Mouse (Mus musculus) limb, embryonic 13.5 days (tissue): ENCODE results near the gene Dock10. TPM values are rescaled to one million over a fixed set of nuclear protein-coding genes. Genes with fewer than 3 reads are reported as not detected.

Experiments
- ATAC-seq: fragments of 200-750 bp; cut with Nextera tagmentation; 2 replicates; pipeline ENCODE4 v1.8.0; 2017; ENCODE audit warnings: low read depth, moderate number of reproducible peaks, moderate TSS enrichment; ENCODE audit not compliant: low FRiP score
- H3K27ac ChIP-seq: fragments of 300-500 bp; sonication (generic); 2 replicates; pipeline ENCODE4 v1.5.1; 2015; ENCODE audit warnings: inconsistent platforms, mild to moderate bottlenecking, moderate library complexity
- H3K27me3 ChIP-seq: fragments of 300-500 bp; sonication (generic); 2 replicates; pipeline ENCODE4 v1.6.1; 2015; ENCODE audit warnings: mild to moderate bottlenecking, inconsistent platforms
- H3K36me3 ChIP-seq: fragments of 300-500 bp; sonication (generic); 2 replicates; pipeline ENCODE4 v1.6.1; 2015; ENCODE audit warnings: inconsistent platforms, mild to moderate bottlenecking, moderate library complexity
- H3K4me1 ChIP-seq: fragments of 300-500 bp; sonication (generic); 2 replicates; pipeline ENCODE4 v1.6.1; 2015; ENCODE audit warnings: inconsistent platforms
- H3K4me2 ChIP-seq: fragments of 300-500 bp; sonication (generic); replicated peaks from 2 replicates; pipeline ENCODE4 v1.6.1; 2015; ENCODE audit warnings: inconsistent platforms, mild to moderate bottlenecking, moderate library complexity
- H3K4me3 ChIP-seq: fragments of 300-500 bp; sonication (generic); 2 replicates; pipeline ENCODE4 v1.5.1; 2015; ENCODE audit warnings: moderate library complexity, mild to moderate bottlenecking, inconsistent platforms
- H3K9ac ChIP-seq: fragments of 300-500 bp; sonication (generic); 2 replicates; pipeline ENCODE4 v1.6.1; 2015; ENCODE audit warnings: mild to moderate bottlenecking, inconsistent platforms
- H3K9me3 ChIP-seq: fragments of 300-500 bp; sonication (generic); 2 replicates; pipeline ENCODE4 v1.6.1; 2016; ENCODE audit warnings: inconsistent platforms
- WGBS: fragments of 180-500 bp; shearing (Covaris S2); methylation state at CpG from one replicate; pipeline ENCODE4 v1.1.7; 2015; 5-methylcytosine and 5-hydroxymethylcytosine counted together
- polyA plus RNA-seq: library from polyadenylated mRNA; unstranded; fragments of >200 nt; fragmentation: Nextera tagmentation; extraction: Ambion mirVana; gene quantifications from 2 replicates; pipeline ENCODE4 v1.2.1, GENCODE M21; 2015

Dock10 gene
- polyA plus RNA-seq, 1 experiment from 2014 or later: 4.4 TPM

DNA sequence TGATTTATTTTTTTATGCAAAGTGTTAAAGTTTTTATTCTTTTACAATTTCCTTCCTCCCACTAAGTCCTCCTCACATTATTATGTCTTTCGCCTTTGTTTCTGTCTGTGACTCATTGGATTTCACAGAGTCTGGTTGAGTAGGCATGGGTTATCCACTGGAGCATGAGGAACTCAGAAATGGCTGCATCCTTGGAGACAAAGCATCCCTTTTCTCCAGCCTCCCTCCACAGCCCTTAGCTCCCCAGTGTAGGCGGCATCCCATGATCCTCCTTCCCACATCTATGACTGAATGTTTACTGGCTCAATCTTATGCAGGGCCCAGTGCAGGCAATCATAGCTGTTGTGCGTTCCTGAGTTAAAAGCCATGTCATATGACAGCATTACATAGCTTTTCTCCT is 216.8 kb downstream of the Dock10 start:
- H3K9me3 ChIP-seq: no peaks in the 10 kb centered on the region
- H3K27ac ChIP-seq: no peak overlapping the region
- H3K36me3 ChIP-seq: no peaks in the 10 kb centered on the region; the same call in 1 of the 2 replicates
- no peak overlapping the region for H3K4me3 ChIP-seq
- H3K9ac ChIP-seq: no peak overlapping the region
- no peak overlapping the region for H3K4me2 ChIP-seq
- H3K27me3 ChIP-seq: no peaks in the 10 kb centered on the region
- H3K4me1 ChIP-seq: no peaks in the 10 kb centered on the region
- no peak for ATAC-seq
- WGBS: 87% methylated on average over 3 of the region's 3 CpGs

DNA sequence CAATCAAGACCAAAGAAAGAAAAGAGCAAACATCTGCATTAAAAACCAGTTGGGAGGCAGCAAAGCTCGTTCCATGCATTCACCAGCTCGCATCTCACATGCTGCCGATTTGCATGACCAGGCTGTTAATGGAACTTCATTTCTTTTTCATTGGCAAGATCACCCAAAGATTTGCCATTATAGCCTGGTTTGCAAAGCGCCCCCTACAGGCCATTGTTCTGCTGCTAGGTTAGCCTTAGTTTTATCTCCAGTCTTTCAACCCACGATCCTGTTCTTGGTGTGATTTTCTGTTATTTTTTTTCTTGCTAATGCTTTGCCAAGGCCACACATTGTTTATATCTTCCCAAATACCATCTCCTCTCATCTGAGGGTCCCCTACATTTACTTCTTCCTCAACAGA is 236.1 kb downstream of the Dock10 start:
- H3K36me3 ChIP-seq: no peaks in the 10 kb centered on the region
- ATAC-seq: no peak
- whole genome bisulfite sequencing: 75% methylated on average over 5 of the region's 5 CpGs

DNA sequence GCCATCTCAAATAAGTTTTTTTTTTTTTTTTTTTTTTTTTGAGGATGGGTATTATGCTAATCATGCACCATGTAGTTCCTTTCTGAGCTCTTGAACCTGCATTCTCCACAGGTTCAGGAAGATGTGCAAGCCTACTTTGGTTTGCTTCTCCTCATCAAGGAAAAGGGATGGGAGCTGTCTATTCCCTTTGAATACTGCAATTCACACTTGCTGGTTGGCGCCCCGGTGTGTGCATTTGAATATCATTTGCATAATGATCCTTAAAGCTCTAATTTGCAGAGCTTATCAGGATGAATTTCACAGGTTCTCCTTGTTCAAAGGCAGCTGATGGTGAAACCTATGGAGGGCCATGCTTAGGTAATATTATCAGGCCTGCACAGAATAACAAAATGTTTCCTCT is 237.9 kb downstream of the Dock10 start:
- no peak overlapping the region for H3K27ac ChIP-seq
- no peaks in the 10 kb centered on the region for H3K27me3 ChIP-seq
- ATAC-seq: no peak
- H3K4me1 ChIP-seq: no peaks in the 10 kb centered on the region
- H3K4me3 ChIP-seq: no peak overlapping the region
- WGBS: 29% methylated on average over 2 of the region's 2 CpGs
- no peaks in the 10 kb centered on the region for H3K9me3 ChIP-seq
- H3K36me3 ChIP-seq: no peaks in the 10 kb centered on the region
- no peak overlapping the region for H3K4me2 ChIP-seq
- H3K9ac ChIP-seq: no peak overlapping the region

More for the DNA sequence above, 236.1 kb downstream of the Dock10 start:
- Histone ChIP-seq H3K27ac (no peak overlapping the region), H3K4me2 (no peak overlapping the region), H3K27me3 (no peaks in the 10 kb centered on the region), H3K4me3 (no peak overlapping the region), H3K9ac (no peak overlapping the region), H3K9me3 (no peaks in the 10 kb centered on the region), H3K4me1 (no peaks in the 10 kb centered on the region)

DNA sequence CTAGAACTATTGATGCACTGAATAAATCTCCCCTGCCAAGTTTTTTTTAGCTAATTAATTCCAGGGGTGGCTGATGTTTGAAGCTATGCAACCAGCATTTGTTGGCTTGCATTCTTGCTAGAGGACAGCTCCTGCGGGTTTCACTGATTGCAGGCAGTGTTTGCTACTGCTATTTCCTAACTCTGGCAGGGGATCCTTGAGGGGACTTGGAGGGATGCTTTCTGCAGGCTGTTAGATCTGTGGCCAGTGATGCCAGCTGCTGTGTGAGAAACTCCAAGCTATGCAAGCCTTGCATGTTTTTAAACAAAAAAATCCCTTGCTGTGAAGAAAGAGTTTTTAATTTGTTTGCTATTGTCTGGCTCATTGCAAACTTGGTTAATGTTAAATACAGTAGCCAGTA is 238.4 kb downstream of the Dock10 start:
- WGBS: 3% methylated on average over 1 of the region's 1 CpGs
- Histone ChIP-seq H3K9me3 (no peaks in the 10 kb centered on the region), H3K4me2 (no peak overlapping the region), H3K27ac (no peak overlapping the region), H3K27me3 (no peaks in the 10 kb centered on the region), H3K36me3 (no peaks in the 10 kb centered on the region), H3K4me1 (no peaks in the 10 kb centered on the region), H3K9ac (no peak overlapping the region), H3K4me3 (no peak overlapping the region)
- no peak for ATAC-seq

DNA sequence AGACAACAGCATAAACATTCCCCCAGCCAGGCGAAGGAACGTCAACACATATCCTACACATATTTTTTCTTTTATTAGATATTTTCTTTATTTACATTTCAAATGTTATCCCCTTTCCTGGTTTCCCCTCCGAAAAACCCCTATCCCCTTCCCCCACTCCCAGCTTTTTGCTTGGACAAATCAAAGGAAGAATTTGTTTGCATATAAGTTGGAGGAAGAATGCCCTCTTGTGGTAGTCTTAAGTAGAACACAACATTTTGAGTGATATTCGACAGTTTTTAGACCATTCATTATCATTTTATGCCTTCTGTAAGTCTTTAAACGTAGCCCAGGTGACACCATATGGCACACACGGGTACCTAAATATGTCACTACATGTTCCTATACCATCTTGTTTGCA is 242.5 kb downstream of the Dock10 start:
- H3K27ac ChIP-seq: no peak overlapping the region
- no peak overlapping the region for H3K4me3 ChIP-seq
- no peaks in the 10 kb centered on the region for H3K27me3 ChIP-seq
- H3K9me3 ChIP-seq: no peaks in the 10 kb centered on the region
- 45% methylated on average over 6 of the region's 6 CpGs for WGBS
- H3K4me1 ChIP-seq: no peaks in the 10 kb centered on the region
- H3K9ac ChIP-seq: no peak overlapping the region
- no peak overlapping the region for H3K4me2 ChIP-seq
- no peak for ATAC-seq
- no peaks in the 10 kb centered on the region for H3K36me3 ChIP-seq

DNA sequence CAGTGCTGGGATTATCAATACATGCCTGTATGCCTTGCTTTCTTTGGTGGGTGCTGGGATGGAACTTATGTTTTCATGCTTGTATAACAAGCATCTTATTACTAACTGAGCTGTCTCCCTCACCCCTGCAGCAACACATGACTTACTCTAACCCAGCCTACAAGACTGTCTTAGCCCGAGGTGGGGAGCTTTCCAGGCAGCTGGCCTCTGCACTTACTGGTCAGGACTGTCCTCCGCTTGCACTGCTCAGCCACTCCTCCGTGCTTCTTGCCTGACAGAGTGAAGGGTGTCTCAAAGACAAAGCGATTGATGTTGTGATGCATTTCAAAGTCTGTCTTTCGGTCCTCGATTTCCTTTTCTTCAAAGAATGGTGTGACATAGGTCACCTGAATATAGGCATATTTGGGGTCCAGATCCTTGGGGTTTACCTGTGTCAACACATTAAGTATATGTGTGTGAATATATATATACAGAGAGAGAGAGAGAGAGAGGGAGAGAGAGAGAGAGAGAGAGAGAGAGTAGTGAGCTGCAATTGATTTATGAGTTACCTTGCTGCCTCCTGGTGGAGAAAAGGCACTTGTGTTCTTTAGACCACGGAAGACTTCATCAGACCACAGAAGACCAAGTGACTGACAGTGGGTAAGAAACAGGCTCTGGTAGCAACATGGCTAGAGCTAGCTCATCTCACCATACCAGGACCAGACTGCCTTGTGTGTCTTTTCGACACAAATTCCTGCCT is 245.9 kb downstream of the Dock10 start:
- 53% methylated on average over 8 of the region's 8 CpGs for WGBS
- ATAC-seq: no peak
- H3K9ac ChIP-seq: no peak overlapping the region

DNA sequence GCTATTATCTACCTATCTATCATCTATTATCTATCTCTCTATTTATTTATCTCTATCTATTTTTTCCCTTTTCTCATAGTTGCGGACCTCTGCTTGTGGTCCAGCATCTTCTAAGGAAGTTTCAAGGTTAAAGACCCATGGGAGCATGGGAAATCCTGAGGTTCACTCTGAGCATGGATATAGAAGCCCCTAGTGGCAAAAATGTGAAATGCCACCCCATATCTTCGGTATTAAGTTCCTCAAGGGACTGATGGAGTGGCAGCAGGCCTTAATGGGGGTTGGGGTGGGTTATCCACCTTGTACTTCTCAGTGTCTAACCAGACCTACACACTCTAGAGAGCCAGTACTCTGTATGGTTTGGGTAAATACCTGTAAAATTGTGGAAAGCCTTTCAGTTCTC is 253.6 kb downstream of the Dock10 start:
- Histone ChIP-seq H3K4me3 (no peak overlapping the region), H3K4me1 (no peaks in the 10 kb centered on the region), H3K9ac (no peak overlapping the region), H3K27me3 (no peaks in the 10 kb centered on the region), H3K27ac (no peak overlapping the region), H3K9me3 (no peaks in the 10 kb centered on the region), H3K36me3 (0 out of 2 replicates have a peak, but pooled peaks cover 5% of the 10 kb centered on the region), H3K4me2 (no peak overlapping the region)
- ATAC-seq: no peak
- WGBS: 80% methylated on average over 2 of the region's 2 CpGs

More for the DNA sequence above, 245.9 kb downstream of the Dock10 start:
- H3K36me3 ChIP-seq: no peaks in the 10 kb centered on the region
- no peaks in the 10 kb centered on the region for H3K27me3 ChIP-seq
- no peaks in the 10 kb centered on the region for H3K4me1 ChIP-seq
- H3K9me3 ChIP-seq: no peaks in the 10 kb centered on the region
- no peak overlapping the region for H3K4me2 ChIP-seq
- H3K27ac ChIP-seq: no peak overlapping the region
- H3K4me3 ChIP-seq: no peak overlapping the region

DNA sequence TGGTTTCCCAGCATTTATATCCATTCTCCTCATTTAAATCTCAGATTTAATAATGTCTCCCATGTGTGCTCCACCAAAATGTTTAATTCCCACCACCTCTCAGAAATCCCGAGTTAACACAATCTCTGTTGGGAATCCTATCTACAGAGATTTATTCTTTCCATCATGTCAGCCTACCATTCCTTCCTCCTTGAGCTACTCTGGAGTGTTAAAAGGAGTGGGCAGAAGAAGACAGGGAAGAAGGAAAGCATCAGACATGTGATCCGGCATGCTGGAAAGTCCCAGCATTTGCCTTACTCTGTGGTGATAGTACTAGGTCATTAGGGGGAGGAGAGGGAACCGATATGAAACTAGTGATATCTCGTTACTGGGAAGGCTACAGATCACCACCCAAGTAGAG is 254.2 kb downstream of the Dock10 start:
- Histone ChIP-seq H3K4me1 (no peaks in the 10 kb centered on the region), H3K27me3 (no peaks in the 10 kb centered on the region), H3K9me3 (no peaks in the 10 kb centered on the region), H3K27ac (no peak overlapping the region), H3K4me3 (no peak overlapping the region), H3K36me3 (0 out of 2 replicates have a peak, but pooled peaks cover 5% of the 10 kb centered on the region), H3K4me2 (no peak overlapping the region), H3K9ac (no peak overlapping the region)
- ATAC-seq: no peak
- WGBS: 92% methylated on average over 4 of the region's 4 CpGs

DNA sequence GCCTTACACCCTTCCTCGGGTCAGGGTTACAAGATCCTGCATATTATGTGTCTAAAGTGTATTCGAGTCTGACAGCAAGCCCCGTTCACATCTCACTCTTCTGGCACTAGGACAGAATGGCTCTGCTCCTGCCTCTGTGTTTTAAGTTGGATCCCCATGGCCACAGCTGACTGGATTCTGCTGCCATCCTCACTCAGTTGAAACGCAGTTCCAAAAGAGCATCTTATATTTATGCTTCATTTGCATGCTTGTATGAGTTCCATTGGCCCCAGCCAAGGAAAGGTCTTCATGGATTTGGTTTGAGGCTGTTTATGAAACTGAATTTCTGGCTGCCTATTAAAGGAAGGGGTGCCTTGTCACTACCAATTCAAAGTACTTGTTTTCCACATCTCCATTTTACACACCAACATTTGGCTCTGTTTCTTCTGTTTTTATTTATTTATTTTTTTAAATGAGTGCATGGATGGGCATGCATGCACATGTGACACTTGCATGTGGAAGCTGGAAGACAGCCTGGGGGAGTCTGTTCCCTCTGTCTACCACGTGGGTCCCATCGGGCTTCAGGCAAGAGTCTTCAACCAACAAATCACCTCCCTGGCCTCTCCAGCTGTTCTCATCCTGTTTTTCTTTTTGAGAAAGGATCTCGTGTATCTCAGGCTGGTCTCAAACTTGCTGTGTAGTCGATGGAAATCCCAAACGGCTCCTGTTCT is 255.7 kb downstream of the Dock10 start:
- H3K27me3 ChIP-seq: no peaks in the 10 kb centered on the region
- H3K4me1 ChIP-seq: no peaks in the 10 kb centered on the region
- H3K9ac ChIP-seq: no peak overlapping the region
- no peak overlapping the region for H3K4me3 ChIP-seq
- WGBS: 80% methylated on average over 9 of the region's 9 CpGs
- H3K9me3 ChIP-seq: no peaks in the 10 kb centered on the region
- no peak overlapping the region for H3K4me2 ChIP-seq
- no peak overlapping the region for H3K27ac ChIP-seq
- 0 out of 2 replicates have a peak, but pooled peaks cover 5% of the 10 kb centered on the region for H3K36me3 ChIP-seq
- no peak for ATAC-seq

DNA sequence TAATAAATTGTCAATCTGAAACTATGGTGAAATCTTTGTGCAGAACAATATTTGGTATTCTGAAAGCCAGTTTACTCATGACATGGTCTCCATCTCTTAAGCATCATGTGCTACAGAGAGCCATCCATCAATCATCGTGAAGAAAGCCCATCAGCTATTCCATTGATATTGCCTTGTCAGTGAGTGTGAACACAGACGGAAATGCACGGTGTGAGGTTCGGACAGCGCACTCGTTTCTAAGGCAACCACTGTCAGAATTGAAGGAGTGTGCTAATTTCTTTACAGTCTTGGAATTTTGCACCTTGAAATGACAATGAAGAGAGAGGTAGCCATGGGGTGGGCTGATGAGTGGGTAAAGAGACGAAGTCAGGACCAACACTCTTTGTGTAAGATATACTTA is 259.1 kb downstream of the Dock10 start:
- no peaks in the 10 kb centered on the region for H3K27me3 ChIP-seq
- H3K36me3 ChIP-seq: no peaks in the 10 kb centered on the region
- no peak overlapping the region for H3K9ac ChIP-seq
- no peaks in the 10 kb centered on the region for H3K4me1 ChIP-seq
- 84% methylated on average over 7 of the region's 7 CpGs for WGBS
- H3K4me3 ChIP-seq: no peak overlapping the region
- ATAC-seq: no peak
- no peak overlapping the region for H3K4me2 ChIP-seq
- H3K27ac ChIP-seq: no peak overlapping the region
- no peaks in the 10 kb centered on the region for H3K9me3 ChIP-seq

DNA sequence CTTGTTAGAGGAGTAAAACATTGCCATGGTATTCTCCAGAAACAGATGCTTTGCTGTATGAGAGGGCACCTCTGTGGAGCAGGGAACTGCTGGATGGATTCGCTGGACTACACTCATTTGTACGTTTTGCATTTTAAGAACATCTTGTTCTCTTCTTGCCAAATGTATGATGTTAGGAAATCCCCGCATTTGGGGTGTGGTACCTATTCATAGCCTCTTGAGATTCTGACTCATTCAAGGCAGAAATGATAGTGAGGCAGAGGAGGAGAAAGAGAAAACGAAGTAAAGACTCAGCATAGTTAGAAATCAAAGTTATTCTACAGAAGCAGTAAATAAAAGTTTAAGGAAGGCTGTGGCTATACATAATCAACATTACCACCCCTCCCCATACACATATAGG is 262.0 kb downstream of the Dock10 start:
- no peak for ATAC-seq
- H3K4me3 ChIP-seq: no peak overlapping the region
- H3K27ac ChIP-seq: no peak overlapping the region
- H3K4me1 ChIP-seq: no peaks in the 10 kb centered on the region
- H3K9me3 ChIP-seq: no peaks in the 10 kb centered on the region
- no peaks in the 10 kb centered on the region for H3K36me3 ChIP-seq
- no peak overlapping the region for H3K4me2 ChIP-seq
- H3K9ac ChIP-seq: no peak overlapping the region
- WGBS: 81% methylated on average over 4 of the region's 4 CpGs
- H3K27me3 ChIP-seq: no peaks in the 10 kb centered on the region

DNA sequence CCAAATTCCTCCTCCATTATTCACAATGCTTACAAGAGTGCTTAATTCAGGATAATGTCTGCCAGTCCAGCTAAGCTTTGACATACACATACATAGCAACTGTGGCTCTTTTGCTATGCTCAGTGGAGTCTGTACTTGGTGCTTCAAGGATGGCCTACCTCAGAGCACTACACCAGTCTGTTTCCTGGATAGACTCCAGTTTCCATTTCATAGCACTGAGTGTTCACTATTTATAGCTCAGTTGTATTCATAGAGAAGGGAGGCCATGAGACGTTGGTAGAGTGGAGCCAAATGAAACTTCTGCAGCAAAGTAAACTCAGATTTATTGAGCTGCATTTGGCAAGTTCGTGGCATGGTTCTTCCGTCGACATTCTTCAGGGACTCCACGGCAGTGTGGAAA is 274.9 kb downstream of the Dock10 start:
- H3K9ac ChIP-seq: no peak overlapping the region
- no peaks in the 10 kb centered on the region for H3K9me3 ChIP-seq
- no peaks in the 10 kb centered on the region for H3K27me3 ChIP-seq
- no peaks in the 10 kb centered on the region for H3K4me1 ChIP-seq
- H3K27ac ChIP-seq: no peak overlapping the region
- H3K4me3 ChIP-seq: no peak overlapping the region
- no peak for ATAC-seq
- whole genome bisulfite sequencing: 68% methylated on average over 5 of the region's 5 CpGs
- no peaks in the 10 kb centered on the region for H3K36me3 ChIP-seq
- no peak overlapping the region for H3K4me2 ChIP-seq
